Mouse (Mus musculus): ENCODE measurements around the gene Ckm. TPM values are rescaled to one million over a fixed set of nuclear protein-coding genes. Genes with fewer than 3 reads are reported as not detected.

The Ckm gene
- total and polyA plus RNA-seq, 3 experiments = 0.08 to 0.47 TPM; not detected in 1

DNA sequence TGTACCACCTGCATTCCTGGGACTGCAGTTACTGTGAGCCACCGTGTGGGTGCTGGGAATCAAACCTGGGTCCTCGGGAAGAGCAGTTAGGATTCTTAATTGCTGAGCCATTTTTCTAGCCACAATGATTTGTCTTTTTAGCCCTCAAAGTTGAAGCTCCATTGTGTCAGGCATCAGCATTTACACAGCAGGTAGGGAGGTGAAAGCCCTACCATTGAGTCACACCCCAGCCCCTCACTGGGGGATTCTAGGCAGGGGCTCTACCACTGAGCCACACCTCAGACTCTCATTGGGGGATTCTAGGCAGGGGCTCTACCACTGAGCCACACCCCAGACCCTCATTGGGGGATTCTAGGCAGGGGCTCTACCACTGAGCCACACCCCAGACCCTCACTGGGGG, 31.7 kb downstream of the Ckm start:
- TF ChIP-seq MYC (IDR thresholded peaks at IDR 0.05; ENCODE audit: low read depth, low read length) (no peak), GABPA (IDR thresholded peaks at IDR 0.05; ENCODE audit: insufficient replicate concordance, low read depth, low read length) (no peak), KAT2A (IDR thresholded peaks at IDR 0.05; ENCODE audit: insufficient replicate concordance, low read length) (no peak), ZMIZ1 (IDR thresholded peaks at IDR 0.05; ENCODE audit: low read depth, low read length) (no peak), NRF1 (IDR thresholded peaks at IDR 0.05; ENCODE audit: low read depth, low read length) (no peak), IRF4 (IDR thresholded peaks at IDR 0.05; ENCODE audit: low read depth, low read length) (no peak), MEF2A (IDR thresholded peaks at IDR 0.05; ENCODE audit: borderline replicate concordance, low read depth, low read length) (no peak), HCFC1 (IDR thresholded peaks at IDR 0.05; ENCODE audit: low read depth, low read length) (no peak)
- no peak overlapping the region for H3K9ac ChIP-seq (ENCODE audit: insufficient read depth, low read depth)
- no peaks in the 10 kb centered on the region for H3K79me2 ChIP-seq (replicated peaks; ENCODE audit: control insufficient read depth, extremely low read depth, insufficient read depth, poor library complexity, severe bottlenecking)
- no peak overlapping the region for H3K4me3 ChIP-seq (replicated peaks in 1 of 3; ENCODE audit: low read depth in 2 of 3, low read length in 2 of 3, poor library complexity in 1 of 3)
- peaks cover 11% of the 10 kb centered on the region for H3K9me3 ChIP-seq (replicated peaks; ENCODE audit: low read length)
- H3K36me3 ChIP-seq (replicated peaks in 1 of 2; ENCODE audit: control insufficient read depth in 1 of 2, insufficient read depth in 1 of 2, low read length in 1 of 2) = peaks cover 65 to 86% of the 10 kb centered on the region in 2 experiments
- in situ Hi-C loops (cut with MboI; ENCODE audit: low pct_ligation_motif_present, low pct_unique_long_range_greater_than_20kb, low sequenced_read_pairs) (no loop called here), dilution Hi-C loops (cut with MboI; ENCODE audit: extremely low pct_ligation_motif_present, extremely low pct_unique_long_range_greater_than_20kb, low sequenced_read_pairs) (no loop called here)
- H3K27ac ChIP-seq (ENCODE audit: insufficient read depth, low read depth) = no peak overlapping the region
- peaks cover under 1 to 3% of the 10 kb centered on the region in 2 experiments; a peak in 1 of 4 replicates for H3K4me1 ChIP-seq (ENCODE audit: control insufficient read depth in 1 of 2, insufficient read depth in 2 of 2)
- no peak for DNase-seq (ENCODE audit: extremely low read depth)
- H3K4me2 ChIP-seq (ENCODE audit: insufficient read depth, low read depth, poor library complexity, severe bottlenecking) = no peak overlapping the region
- no peaks in the 10 kb centered on the region for H3K27me3 ChIP-seq (replicated peaks)

DNA sequence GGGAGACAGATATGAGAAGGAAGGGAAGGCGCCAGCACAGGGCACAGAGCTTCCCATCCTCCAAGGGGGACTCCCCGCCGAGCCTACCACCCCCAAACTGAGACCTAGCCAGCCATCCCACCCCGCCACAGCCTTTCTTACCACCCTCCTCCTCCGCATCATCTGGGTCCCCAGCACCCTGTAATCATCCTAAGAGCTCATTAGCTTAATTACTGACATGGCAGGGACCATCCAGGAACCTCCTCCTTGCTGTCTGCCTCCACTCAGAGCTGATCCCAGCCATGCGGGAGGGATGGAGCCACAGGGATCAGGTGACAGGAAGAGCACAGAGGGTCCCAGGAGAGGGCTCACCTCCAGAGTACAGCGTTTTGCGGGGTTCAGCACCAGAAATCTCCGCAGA, 32.5 kb downstream of the Ckm start:
- DNase-seq (ENCODE audit: extremely low read depth) = no peak
- Histone ChIP-seq H3K36me3 (replicated peaks in 1 of 2; ENCODE audit: control insufficient read depth in 1 of 2, insufficient read depth in 1 of 2, low read length in 1 of 2) (peaks cover 61 to 85% of the 10 kb centered on the region in 2 experiments), H3K9ac (ENCODE audit: insufficient read depth, low read depth) (no peak overlapping the region), H3K27me3 (replicated peaks) (no peaks in the 10 kb centered on the region), H3K79me2 (replicated peaks; ENCODE audit: control insufficient read depth, extremely low read depth, insufficient read depth, poor library complexity, severe bottlenecking) (no peaks in the 10 kb centered on the region), H3K9me3 (replicated peaks; ENCODE audit: low read length) (peaks cover 11% of the 10 kb centered on the region), H3K27ac (ENCODE audit: insufficient read depth, low read depth) (no peak overlapping the region), H3K4me2 (ENCODE audit: insufficient read depth, low read depth, poor library complexity, severe bottlenecking) (no peak overlapping the region), H3K4me1 (ENCODE audit: control insufficient read depth in 1 of 2, insufficient read depth in 2 of 2) (peaks cover 2 to 10% of the 10 kb centered on the region in 2 experiments; a peak in 1 of 4 replicates), H3K4me3 (replicated peaks in 1 of 3; ENCODE audit: low read depth in 2 of 3, low read length in 2 of 3, poor library complexity in 1 of 3) (no peak overlapping the region)
- dilution Hi-C loops (cut with MboI; ENCODE audit: extremely low pct_ligation_motif_present, extremely low pct_unique_long_range_greater_than_20kb, low sequenced_read_pairs) = no loop called here
- TF ChIP-seq MYC (IDR thresholded peaks at IDR 0.05; ENCODE audit: low read depth, low read length) (no peak), CTCF (conservative IDR thresholded peaks at IDR 0.05 in 1 of 2, IDR thresholded peaks at IDR 0.05 in 1 of 2; ENCODE audit: low read depth in 2 of 2, low read length in 2 of 2) (no peak), SIN3A (IDR thresholded peaks at IDR 0.05; ENCODE audit: low read length) (no peak), MAFK (IDR thresholded peaks at IDR 0.05; ENCODE audit: insufficient replicate concordance, low read length) (no peak), E2F4 (IDR thresholded peaks at IDR 0.05; ENCODE audit: insufficient replicate concordance, low read depth, low read length) (no peak), NRF1 (IDR thresholded peaks at IDR 0.05; ENCODE audit: low read depth, low read length) (no peak), PAX5 (IDR thresholded peaks at IDR 0.05; ENCODE audit: low read length) (no peak), CHD1 (IDR thresholded peaks at IDR 0.05; ENCODE audit: low read depth, low read length) (no peak), HCFC1 (IDR thresholded peaks at IDR 0.05; ENCODE audit: low read depth, low read length) (no peak), RAD21 (IDR thresholded peaks at IDR 0.05; ENCODE audit: low read depth, low read length) (no peak), IRF4 (IDR thresholded peaks at IDR 0.05; ENCODE audit: low read depth, low read length) (no peak), USF2 (conservative IDR thresholded peaks at IDR 0.05; ENCODE audit: low read depth, low read length) (no peak), KAT2A (IDR thresholded peaks at IDR 0.05; ENCODE audit: insufficient replicate concordance, low read length) (no peak)
- in situ Hi-C loops (cut with MboI; ENCODE audit: low pct_ligation_motif_present, low pct_unique_long_range_greater_than_20kb, low sequenced_read_pairs) = no loop called here
